Mouse (Mus musculus): Measurements from ENCODE around the gene Hist1h2bc. TPM values are rescaled to one million over a fixed set of nuclear protein-coding genes. Genes with fewer than 3 reads are reported as not detected.
A peak's percentile ranks its signal among the peaks of the same experiment; 100 is the strongest.
"Not testable (repeated sequence)": the region's sequence is repeated elsewhere in the genome, so short reads cannot be mapped to it uniquely, and the experiment has no call there.

The Hist1h2bc gene
- polyA plus RNA-seq, 1 experiment from 2014 or later, result 88.9 TPM

DNA sequence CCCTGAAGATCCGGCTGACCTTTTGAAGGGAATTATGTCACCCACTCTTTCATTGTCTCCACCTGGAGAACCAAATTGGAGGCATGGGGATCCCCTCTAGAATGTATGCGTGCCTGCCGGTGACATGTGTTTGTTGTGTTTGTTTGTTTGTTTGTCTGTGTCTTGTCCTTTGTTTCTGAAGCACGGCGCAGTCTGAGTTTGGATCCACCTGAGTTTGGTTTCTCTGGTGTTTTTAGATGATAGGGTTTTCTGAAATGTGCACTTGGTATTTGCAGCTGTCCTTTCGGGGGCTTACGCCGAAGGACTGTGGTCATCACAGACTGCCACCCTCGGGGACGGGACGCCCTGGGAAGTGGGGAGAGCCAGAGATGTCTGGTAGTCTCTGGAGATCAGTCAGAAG is 33.2 kb downstream of the Hist1h2bc start:
- Histone ChIP-seq H3K4me1 (replicated peaks) (0 out of 2 replicates have a peak, but pooled peaks cover 4% of the 10 kb centered on the region), H3K9ac (no peak overlapping the region), H3K9me3 (replicated peaks) (no peaks in the 10 kb centered on the region), H3K27me3 (no peaks in the 10 kb centered on the region), H3K36me3 (no peaks in the 10 kb centered on the region), H3K4me2 (no peak overlapping the region), H3K27ac (peak overlapping the region; percentile 5; the same call in 1 of the 2 replicates), H3K4me3 (replicated peaks) (no peak overlapping the region)
- no peak for ATAC-seq (ENCODE audit: low read depth)
- WGBS (ENCODE audit: insufficient replicate concordance), result 49% methylated on average over 11 of the region's 11 CpGs
- no peak for DNase-seq

DNA sequence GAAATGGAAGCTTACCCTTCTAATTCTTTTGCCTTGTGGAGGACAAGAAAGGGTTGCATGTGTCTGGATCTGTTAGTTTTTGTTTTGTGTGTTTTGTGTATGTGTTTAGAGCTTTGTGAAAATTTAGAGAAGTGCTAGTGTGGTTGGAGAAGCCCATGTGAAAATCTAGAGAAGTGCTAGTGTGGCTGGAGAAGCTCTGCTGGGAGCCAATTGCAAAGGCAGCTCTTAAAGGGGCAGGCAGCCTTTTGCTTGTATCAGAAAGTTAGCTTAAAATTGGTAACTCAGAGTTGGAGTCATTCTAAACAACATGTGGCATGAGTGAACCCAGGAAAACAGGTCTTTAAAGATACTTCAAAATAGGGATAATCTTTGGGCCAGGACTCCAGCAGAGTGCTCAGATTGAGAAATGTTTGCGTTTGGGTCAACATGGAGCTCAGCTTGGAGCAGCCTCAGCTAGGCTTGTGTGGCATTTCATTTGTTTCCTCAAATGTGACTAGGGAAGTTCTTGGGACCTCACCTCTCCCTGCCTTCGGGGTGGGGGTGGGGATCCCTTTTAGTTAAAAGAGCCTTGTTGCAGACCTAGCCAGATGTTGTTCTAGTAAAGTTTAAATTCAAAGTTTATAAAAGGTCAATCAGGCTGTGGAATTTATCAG is 33.7 kb downstream of the Hist1h2bc start:
- H3K27ac ChIP-seq, result peak overlapping the region; percentile 5; the same call in 1 of the 2 replicates
- H3K4me1 ChIP-seq (replicated peaks); H3K27me3 ChIP-seq; ATAC-seq (ENCODE audit: low read depth); H3K4me3 ChIP-seq (replicated peaks); DNase-seq; H3K4me2 ChIP-seq; H3K36me3 ChIP-seq; H3K9me3 ChIP-seq (replicated peaks); H3K9ac ChIP-seq: not testable (repeated sequence)
- WGBS (ENCODE audit: insufficient replicate concordance), result 12% methylated on average over 2 of the region's 2 CpGs

DNA sequence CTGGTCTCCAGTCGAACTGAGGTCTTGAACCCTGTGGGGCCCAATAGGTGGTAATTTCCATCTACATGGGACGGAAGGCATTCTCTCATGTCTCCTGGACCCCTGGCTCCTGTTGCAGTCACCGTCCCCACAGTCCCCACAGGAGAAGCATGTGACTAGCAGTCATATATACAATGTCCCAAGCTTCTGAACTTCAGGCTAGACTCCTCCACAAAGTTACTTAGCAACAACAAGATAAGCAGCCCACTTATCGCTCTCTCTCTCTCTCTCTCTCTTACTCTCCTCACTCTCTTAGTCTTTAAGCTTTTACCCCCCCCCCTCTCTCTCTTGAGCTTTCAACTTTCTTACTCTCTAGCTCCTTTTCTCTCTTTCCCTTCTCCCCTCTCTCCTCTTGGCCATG is 40.2 kb downstream of the Hist1h2bc start:
- no peaks in the 10 kb centered on the region for H3K36me3 ChIP-seq
- no peak overlapping the region for H3K27ac ChIP-seq
- H3K4me2 ChIP-seq, result no peak overlapping the region
- H3K9ac ChIP-seq, result peak overlapping the region; percentile 17; the same call in 1 of the 2 replicates
- H3K9me3 ChIP-seq (replicated peaks), result no peaks in the 10 kb centered on the region
- WGBS (ENCODE audit: insufficient replicate concordance), result 49% methylated on average over 4 of the region's 4 CpGs
- H3K4me3 ChIP-seq (replicated peaks), result no peak overlapping the region
- no peaks in the 10 kb centered on the region for H3K27me3 ChIP-seq
- DNase-seq (no peak), ATAC-seq (ENCODE audit: low read depth) (peak; percentile 66)
- peaks cover 46% of the 10 kb centered on the region for H3K4me1 ChIP-seq (replicated peaks)

DNA sequence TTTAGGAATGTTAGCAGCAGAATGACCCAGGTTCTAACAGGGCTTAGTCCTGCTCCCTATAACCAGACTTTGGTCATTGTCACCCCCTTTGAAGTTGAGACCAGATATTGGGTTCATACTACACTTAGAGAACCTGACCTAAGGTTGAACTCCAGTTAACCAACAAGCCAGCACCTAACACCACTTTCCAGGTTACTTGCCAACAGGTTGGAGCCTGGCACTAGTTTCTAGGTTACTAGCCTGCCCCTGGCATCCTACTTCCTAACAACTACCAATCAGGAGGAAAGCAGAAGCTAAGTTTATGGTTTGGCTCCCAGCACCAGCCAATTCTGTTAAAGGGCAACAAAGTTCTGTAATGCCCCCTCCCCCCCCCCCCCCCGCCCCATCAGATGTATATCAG is 41.2 kb downstream of the Hist1h2bc start:
- Histone ChIP-seq H3K9ac (no peak overlapping the region), H3K27ac (no peak overlapping the region), H3K4me3 (replicated peaks) (no peak overlapping the region), H3K4me2 (no peak overlapping the region), H3K4me1 (replicated peaks) (peaks cover 54% of the 10 kb centered on the region), H3K27me3 (no peaks in the 10 kb centered on the region), H3K9me3 (replicated peaks) (no peaks in the 10 kb centered on the region), H3K36me3 (no peaks in the 10 kb centered on the region)
- ATAC-seq (ENCODE audit: low read depth) (no peak), DNase-seq (no peak)
- WGBS (ENCODE audit: insufficient replicate concordance), result 14% methylated on average over 1 of the region's 1 CpGs

DNA sequence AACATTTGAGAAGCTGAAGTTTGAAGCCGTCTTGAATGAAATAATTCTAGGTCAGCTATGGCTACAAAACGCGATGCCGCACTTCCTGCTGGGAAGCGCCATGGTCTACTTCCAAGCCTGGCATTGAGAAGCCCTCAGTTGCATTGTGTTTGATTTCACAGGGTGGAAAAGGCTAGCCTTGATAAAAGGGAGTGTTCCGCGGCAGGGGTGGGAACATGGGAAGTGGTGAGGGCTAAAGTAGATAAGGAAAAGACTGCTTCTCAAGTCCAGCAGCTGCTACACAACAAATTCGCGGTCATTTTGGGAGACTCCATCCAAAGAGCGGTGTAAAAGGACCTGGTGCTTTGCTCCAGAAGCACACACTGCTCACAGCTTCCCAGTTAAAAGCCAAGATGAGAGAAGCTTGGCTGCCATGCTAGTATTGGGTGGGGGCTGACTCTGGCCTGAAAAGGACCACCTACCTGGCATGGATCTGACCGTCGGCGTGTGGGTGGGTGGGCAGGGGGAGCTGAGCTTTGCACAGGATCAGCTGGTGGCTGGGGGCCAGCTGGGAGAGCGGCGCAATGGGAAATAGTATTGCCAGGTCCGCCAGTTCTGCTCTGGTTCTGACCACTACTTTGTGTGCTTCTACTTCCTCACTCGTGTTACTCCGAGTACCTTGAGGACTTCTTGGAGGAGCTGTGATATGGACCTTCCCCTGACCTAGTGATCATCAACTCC is 44.6 kb downstream of the Hist1h2bc start:
- WGBS (ENCODE audit: insufficient replicate concordance), result 48% methylated on average over 18 of the region's 18 CpGs
- no peak for ATAC-seq (ENCODE audit: low read depth)
- H3K27ac ChIP-seq, result peak overlapping the region; percentile 10
- no peak for DNase-seq
- no peaks in the 10 kb centered on the region for H3K9me3 ChIP-seq (replicated peaks)
- peaks cover 54% of the 10 kb centered on the region for H3K4me1 ChIP-seq (replicated peaks)
- H3K27me3 ChIP-seq, result no peaks in the 10 kb centered on the region
- peak overlapping the region; percentile 35 for H3K4me2 ChIP-seq
- H3K9ac ChIP-seq, result peak overlapping the region; percentile 46; the same call in 1 of the 2 replicates
- no peaks in the 10 kb centered on the region for H3K36me3 ChIP-seq
- no peak overlapping the region for H3K4me3 ChIP-seq (replicated peaks)

DNA sequence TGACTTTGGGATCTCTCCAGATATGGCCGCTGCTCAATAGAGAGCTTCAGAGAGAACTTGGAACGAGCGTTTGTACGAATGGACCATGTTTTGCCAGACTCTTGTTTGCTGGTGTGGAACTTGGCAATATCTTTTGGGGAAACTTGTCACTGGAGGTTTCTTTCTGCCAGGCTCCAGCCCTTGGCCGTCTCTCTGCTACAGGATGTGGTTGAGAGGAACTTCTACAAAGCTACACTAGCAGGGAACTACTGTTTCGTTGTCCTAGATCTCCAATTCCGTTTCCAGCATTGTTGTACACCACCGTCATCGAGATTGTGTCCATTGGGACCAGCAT is 45.2 kb downstream of the Hist1h2bc start:
- 0 out of 2 replicates have a peak overlapping the region, but pooled peaks have one; percentile 9 for H3K9ac ChIP-seq
- no peaks in the 10 kb centered on the region for H3K9me3 ChIP-seq (replicated peaks)
- H3K4me1 ChIP-seq (replicated peaks), result peaks cover 49% of the 10 kb centered on the region
- H3K36me3 ChIP-seq, result no peaks in the 10 kb centered on the region
- DNase-seq, result no peak
- H3K4me2 ChIP-seq, result peak overlapping the region; percentile 35; the same call in 1 of the 2 replicates
- 49% methylated on average over 9 of the region's 9 CpGs for WGBS (ENCODE audit: insufficient replicate concordance)
- H3K4me3 ChIP-seq (replicated peaks), result no peak overlapping the region
- H3K27ac ChIP-seq, result peak overlapping the region; percentile 10; the same call in 1 of the 2 replicates
- no peaks in the 10 kb centered on the region for H3K27me3 ChIP-seq
- no peak for ATAC-seq (ENCODE audit: low read depth)

DNA sequence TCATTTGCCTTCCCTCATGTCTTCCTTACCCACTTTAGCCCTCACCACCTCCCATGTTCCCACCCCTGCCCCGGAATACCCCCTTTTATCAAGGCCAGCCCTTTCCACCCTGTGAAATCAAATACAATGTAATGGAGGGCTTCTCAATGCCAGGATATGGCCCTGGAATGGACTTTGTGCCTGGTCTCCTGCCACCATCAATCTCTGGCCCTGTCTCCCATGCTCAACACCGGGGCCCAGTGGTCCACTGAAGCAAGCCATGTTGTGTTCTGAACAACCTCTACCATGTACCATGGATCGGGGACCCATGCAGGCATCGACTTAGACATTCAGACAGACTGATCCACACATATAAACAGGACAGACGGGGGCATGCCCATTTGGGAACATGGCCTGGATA is 45.7 kb downstream of the Hist1h2bc start:
- ATAC-seq (ENCODE audit: low read depth) (peak; percentile 5; the same call in 1 of the 2 replicates), DNase-seq (no peak)
- H3K27me3 ChIP-seq, result no peaks in the 10 kb centered on the region
- no peak overlapping the region for H3K4me2 ChIP-seq
- WGBS (ENCODE audit: insufficient replicate concordance), result 81% methylated on average over 5 of the region's 5 CpGs
- peak overlapping the region; percentile 21; the same call in 1 of the 2 replicates for H3K27ac ChIP-seq
- H3K36me3 ChIP-seq, result no peaks in the 10 kb centered on the region
- H3K4me1 ChIP-seq (replicated peaks), result peaks cover 43% of the 10 kb centered on the region
- no peak overlapping the region for H3K4me3 ChIP-seq (replicated peaks)
- no peaks in the 10 kb centered on the region for H3K9me3 ChIP-seq (replicated peaks)
- H3K9ac ChIP-seq, result peak overlapping the region; percentile 9; the same call in 1 of the 2 replicates

DNA sequence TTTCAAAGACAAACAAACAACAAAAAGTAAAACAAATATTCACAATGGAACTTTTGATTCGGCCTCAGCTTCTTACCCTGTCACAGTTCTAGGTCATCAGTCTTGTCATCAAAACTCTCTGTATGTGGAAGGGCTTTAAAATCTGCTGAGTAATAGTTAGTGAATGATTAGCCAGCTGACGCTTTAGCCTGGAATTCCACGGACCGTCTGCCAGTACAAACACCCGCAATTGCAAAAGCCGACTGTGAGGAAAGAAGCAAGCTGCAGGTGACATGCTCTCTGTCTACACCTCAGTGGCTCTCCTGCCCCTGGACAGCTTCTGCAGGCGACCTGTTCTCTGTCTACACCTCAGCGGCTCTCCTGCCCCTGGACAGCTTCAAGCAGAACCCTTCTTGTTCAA is 46.5 kb downstream of the Hist1h2bc start:
- H3K4me1 ChIP-seq (replicated peaks), result peaks cover 37% of the 10 kb centered on the region
- ATAC-seq (ENCODE audit: low read depth) (peak; percentile 62; the same call in 1 of the 2 replicates), DNase-seq (no peak)
- WGBS (ENCODE audit: insufficient replicate concordance), result 53% methylated on average over 8 of the region's 8 CpGs
- no peak overlapping the region for H3K4me2 ChIP-seq
- no peaks in the 10 kb centered on the region for H3K27me3 ChIP-seq
- no peaks in the 10 kb centered on the region for H3K9me3 ChIP-seq (replicated peaks)
- H3K9ac ChIP-seq, result no peak overlapping the region
- no peaks in the 10 kb centered on the region for H3K36me3 ChIP-seq
- no peak overlapping the region for H3K4me3 ChIP-seq (replicated peaks)
- H3K27ac ChIP-seq, result no peak overlapping the region

DNA sequence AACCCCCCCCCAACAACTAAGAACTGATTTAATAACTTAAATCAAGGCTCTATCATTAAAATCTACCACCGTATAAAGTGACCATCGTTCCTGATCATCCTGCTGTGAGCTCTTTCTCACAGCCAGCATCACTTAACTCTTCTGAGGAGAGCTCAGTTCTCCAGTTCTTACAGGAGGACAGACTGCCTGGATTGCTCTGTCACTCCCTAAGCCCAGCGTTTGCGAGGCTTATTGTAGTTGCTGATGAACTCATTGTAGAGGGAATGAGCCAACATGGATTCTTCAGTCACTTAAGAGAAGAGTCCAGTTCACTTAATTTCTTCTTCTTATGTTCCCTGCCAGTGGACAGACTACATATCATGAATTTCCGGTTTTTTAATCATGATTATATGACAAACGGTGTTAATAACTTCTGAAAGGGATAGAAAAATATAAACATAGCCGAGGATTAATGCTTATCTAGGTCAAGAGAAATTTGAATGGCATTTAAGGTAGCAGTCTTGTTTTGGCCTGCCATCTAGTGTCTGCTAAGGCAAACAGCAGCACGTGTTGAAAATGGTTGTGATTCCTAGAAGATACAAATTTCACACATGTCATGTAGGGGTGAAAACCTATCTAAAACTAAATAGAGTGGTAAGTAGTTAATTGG is 48.3 kb downstream of the Hist1h2bc start:
- no peak overlapping the region for H3K4me2 ChIP-seq
- no peaks in the 10 kb centered on the region for H3K36me3 ChIP-seq
- H3K27ac ChIP-seq, result no peak overlapping the region
- DNase-seq, result no peak
- H3K27me3 ChIP-seq, result no peaks in the 10 kb centered on the region
- no peak for ATAC-seq (ENCODE audit: low read depth)
- H3K4me3 ChIP-seq (replicated peaks), result no peak overlapping the region
- no peaks in the 10 kb centered on the region for H3K9me3 ChIP-seq (replicated peaks)
- H3K4me1 ChIP-seq (replicated peaks), result peaks cover 37% of the 10 kb centered on the region
- H3K9ac ChIP-seq, result no peak overlapping the region
- 24% methylated on average over 8 of the region's 8 CpGs for WGBS (ENCODE audit: insufficient replicate concordance)

DNA sequence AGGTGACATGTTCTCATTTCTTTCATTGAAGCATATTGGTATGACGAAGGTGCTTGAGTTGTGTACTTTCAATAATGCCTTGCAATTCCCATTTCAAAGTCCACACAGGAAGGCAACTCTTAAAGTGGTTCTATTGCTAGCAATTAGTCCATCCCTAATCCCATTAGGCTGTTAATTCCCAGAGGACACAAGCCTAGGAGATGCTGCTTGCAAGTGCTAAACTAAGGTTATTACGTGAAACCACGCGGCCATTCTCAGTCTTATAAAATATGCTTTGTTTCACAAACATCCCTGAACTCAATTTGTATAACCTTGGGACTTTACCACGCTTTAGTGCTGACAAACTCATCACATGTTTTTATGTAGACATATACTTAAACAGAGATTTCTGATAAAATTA is 53.1 kb downstream of the Hist1h2bc start:
- DNase-seq (no peak), ATAC-seq (ENCODE audit: low read depth) (no peak)
- no peaks in the 10 kb centered on the region for H3K27me3 ChIP-seq
- no peaks in the 10 kb centered on the region for H3K36me3 ChIP-seq
- peak overlapping the region; percentile 17; the same call in 1 of the 2 replicates for H3K9ac ChIP-seq
- H3K4me1 ChIP-seq (replicated peaks), result peaks cover 24% of the 10 kb centered on the region
- no peaks in the 10 kb centered on the region for H3K9me3 ChIP-seq (replicated peaks)
- no peak overlapping the region for H3K4me2 ChIP-seq
- H3K27ac ChIP-seq, result peak overlapping the region; percentile 100
- no peak overlapping the region for H3K4me3 ChIP-seq (replicated peaks)
- WGBS (ENCODE audit: insufficient replicate concordance), result 86% methylated on average over 5 of the region's 5 CpGs

DNA sequence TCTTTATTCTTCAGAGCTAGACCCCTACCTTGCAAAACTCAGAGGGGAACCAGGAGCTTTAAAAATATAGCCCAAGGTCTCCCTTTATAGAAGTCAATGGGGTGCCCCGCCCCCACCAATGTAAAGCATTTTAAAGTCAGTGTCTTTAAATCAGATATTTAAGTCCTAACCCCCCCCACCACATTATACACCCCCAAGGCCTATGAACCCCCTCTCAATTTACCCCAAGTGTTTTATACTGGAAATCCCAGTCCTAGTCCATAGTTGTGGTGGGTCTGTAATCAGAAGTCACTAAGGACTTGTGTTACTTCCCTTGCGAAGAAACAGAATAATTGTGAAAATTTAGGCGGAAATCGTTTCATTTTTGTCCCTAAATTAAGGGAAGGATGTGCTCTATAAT is 54.0 kb downstream of the Hist1h2bc start:
- Histone ChIP-seq H3K4me3 (replicated peaks) (peak overlapping the region; percentile 65), H3K9me3 (replicated peaks) (no peaks in the 10 kb centered on the region), H3K4me1 (replicated peaks) (peaks cover 31% of the 10 kb centered on the region), H3K9ac (peak overlapping the region; percentile 92), H3K4me2 (peak overlapping the region; percentile 82), H3K36me3 (no peaks in the 10 kb centered on the region), H3K27me3 (no peaks in the 10 kb centered on the region), H3K27ac (peak overlapping the region; percentile 100)
- DNase-seq (no peak), ATAC-seq (ENCODE audit: low read depth) (no peak)
- WGBS (ENCODE audit: insufficient replicate concordance), result 18% methylated on average over 4 of the region's 4 CpGs

Measured in liver, embryonic 13.5 days (tissue).